Mouse (Mus musculus): Measurements from ENCODE around the gene Msrb2. TPM values are rescaled to one million over a fixed set of nuclear protein-coding genes. Genes with fewer than 3 reads are reported as not detected.

Msrb2 gene
- polyA plus RNA-seq, 1 experiment from 2014 or later = 24.6 TPM

GRCm38 (mm10) chr2:19382206-19382605 is 11.0 kb downstream of the Msrb2 start:
- no peak for ATAC-seq (ENCODE audit: insufficient number of reproducible peaks, low FRiP score, low TSS enrichment, low read depth)
- Histone ChIP-seq H3K36me3 (ENCODE audit: control insufficient read depth, insufficient read depth, low read length) (no peaks in the 10 kb centered on the region), H3K9ac (ENCODE audit: low read length) (no peak overlapping the region), H3K27ac (replicated peaks; ENCODE audit: low read depth, low read length) (no peak overlapping the region), H3K27me3 (ENCODE audit: control insufficient read depth, insufficient read depth, low read length) (no peaks in the 10 kb centered on the region), H3K4me1 (ENCODE audit: control insufficient read depth, insufficient read depth, low read length) (no peaks in the 10 kb centered on the region), H3K4me2 (ENCODE audit: low read depth, severe bottlenecking) (no peak overlapping the region), H3K9me3 (ENCODE audit: control insufficient read depth, low read length) (no peaks in the 10 kb centered on the region), H3K4me3 (ENCODE audit: low read depth, low read length) (no peak overlapping the region)
- 70% methylated on average over 1 of the region's 1 CpGs for WGBS
- DNase-seq (ENCODE audit: low spot score) = no peak

DNA sequence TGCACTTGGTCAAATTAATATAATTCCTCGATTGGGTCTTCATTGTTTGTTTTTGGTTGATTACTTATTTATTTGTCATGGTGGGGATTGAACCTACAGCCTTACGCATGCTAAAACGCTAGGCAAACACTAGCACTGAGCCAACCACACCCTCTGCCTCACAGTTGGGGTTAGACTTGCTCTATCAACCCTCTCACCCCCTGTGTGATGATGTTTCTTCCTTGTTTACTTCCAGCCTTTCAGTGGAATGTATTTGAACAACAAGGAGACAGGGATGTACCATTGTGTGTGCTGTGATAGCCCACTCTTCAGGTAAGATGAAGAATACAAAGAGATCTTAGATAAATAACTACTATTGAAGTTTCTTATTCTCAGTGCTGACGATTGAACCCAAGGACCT is 11.8 kb downstream of the Msrb2 start:
- Histone ChIP-seq H3K27me3 (ENCODE audit: control insufficient read depth, insufficient read depth, low read length) (no peaks in the 10 kb centered on the region), H3K27ac (replicated peaks; ENCODE audit: low read depth, low read length) (no peak overlapping the region), H3K9me3 (ENCODE audit: control insufficient read depth, low read length) (no peaks in the 10 kb centered on the region), H3K36me3 (ENCODE audit: control insufficient read depth, insufficient read depth, low read length) (no peaks in the 10 kb centered on the region), H3K9ac (ENCODE audit: low read length) (no peak overlapping the region), H3K4me3 (ENCODE audit: low read depth, low read length) (no peak overlapping the region), H3K4me2 (ENCODE audit: low read depth, severe bottlenecking) (no peak overlapping the region), H3K4me1 (ENCODE audit: control insufficient read depth, insufficient read depth, low read length) (no peaks in the 10 kb centered on the region)
- DNase-seq (ENCODE audit: low spot score) (no peak), ATAC-seq (ENCODE audit: insufficient number of reproducible peaks, low FRiP score, low TSS enrichment, low read depth) (no peak)
- 65% methylated on average over 4 of the region's 4 CpGs for WGBS

DNA sequence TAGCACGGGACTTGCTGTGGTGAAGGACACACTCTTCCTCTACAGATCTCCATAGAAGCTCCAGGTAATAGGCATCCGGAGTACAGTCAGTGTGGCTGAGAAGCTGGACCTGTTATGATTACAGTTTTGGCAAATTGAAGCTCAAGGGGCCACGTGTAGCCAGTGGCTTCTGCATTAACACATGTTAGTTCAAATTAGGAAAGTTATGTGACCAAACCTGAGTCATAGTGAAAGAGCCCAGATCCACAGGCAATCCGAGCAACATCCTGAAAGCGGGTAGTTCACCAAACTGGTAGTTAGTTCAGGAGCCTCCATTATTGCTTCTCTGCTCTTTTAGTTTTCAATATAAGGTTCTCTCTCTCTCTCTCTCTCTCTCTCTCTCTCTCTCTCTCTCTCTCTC is 14.5 kb downstream of the Msrb2 start:
- H3K36me3 ChIP-seq (ENCODE audit: control insufficient read depth, insufficient read depth, low read length) = no peaks in the 10 kb centered on the region
- no peak for ATAC-seq (ENCODE audit: insufficient number of reproducible peaks, low FRiP score, low TSS enrichment, low read depth)
- H3K9me3 ChIP-seq (ENCODE audit: control insufficient read depth, low read length) = no peaks in the 10 kb centered on the region
- H3K27ac ChIP-seq (replicated peaks; ENCODE audit: low read depth, low read length) = no peak overlapping the region
- H3K4me2 ChIP-seq (ENCODE audit: low read depth, severe bottlenecking) = no peak overlapping the region
- WGBS = 88% methylated on average over 5 of the region's 5 CpGs
- H3K27me3 ChIP-seq (ENCODE audit: control insufficient read depth, insufficient read depth, low read length) = no peaks in the 10 kb centered on the region
- no peak overlapping the region for H3K4me3 ChIP-seq (ENCODE audit: low read depth, low read length)
- H3K4me1 ChIP-seq (ENCODE audit: control insufficient read depth, insufficient read depth, low read length) = no peaks in the 10 kb centered on the region
- DNase-seq (ENCODE audit: low spot score) = no peak
- H3K9ac ChIP-seq (ENCODE audit: low read length) = no peak overlapping the region

GRCm38 (mm10) chr2:19388329-19389103 is 17.3 kb downstream of the Msrb2 start:
- no peaks in the 10 kb centered on the region for H3K9me3 ChIP-seq (ENCODE audit: control insufficient read depth, low read length)
- H3K36me3 ChIP-seq (ENCODE audit: control insufficient read depth, insufficient read depth, low read length) = no peaks in the 10 kb centered on the region
- H3K27ac ChIP-seq (replicated peaks; ENCODE audit: low read depth, low read length) = no peak overlapping the region
- H3K27me3 ChIP-seq (ENCODE audit: control insufficient read depth, insufficient read depth, low read length) = no peaks in the 10 kb centered on the region
- H3K4me1 ChIP-seq (ENCODE audit: control insufficient read depth, insufficient read depth, low read length) = no peaks in the 10 kb centered on the region
- H3K9ac ChIP-seq (ENCODE audit: low read length) = no peak overlapping the region
- H3K4me2 ChIP-seq (ENCODE audit: low read depth, severe bottlenecking) = no peak overlapping the region
- no peak for ATAC-seq (ENCODE audit: insufficient number of reproducible peaks, low FRiP score, low TSS enrichment, low read depth)
- 89% methylated on average over 12 of the region's 12 CpGs for WGBS
- DNase-seq (ENCODE audit: low spot score) = no peak
- H3K4me3 ChIP-seq (ENCODE audit: low read depth, low read length) = no peak overlapping the region

GRCm38 (mm10) chr2:19390411-19391143 is 19.3 kb downstream of the Msrb2 start:
- 64% methylated on average over 7 of the region's 7 CpGs for WGBS
- Histone ChIP-seq H3K4me3 (ENCODE audit: low read depth, low read length) (no peak overlapping the region), H3K9ac (ENCODE audit: low read length) (no peak overlapping the region), H3K4me2 (ENCODE audit: low read depth, severe bottlenecking) (no peak overlapping the region), H3K27me3 (ENCODE audit: control insufficient read depth, insufficient read depth, low read length) (no peaks in the 10 kb centered on the region), H3K27ac (replicated peaks; ENCODE audit: low read depth, low read length) (no peak overlapping the region), H3K9me3 (ENCODE audit: control insufficient read depth, low read length) (no peaks in the 10 kb centered on the region), H3K36me3 (ENCODE audit: control insufficient read depth, insufficient read depth, low read length) (no peaks in the 10 kb centered on the region), H3K4me1 (ENCODE audit: control insufficient read depth, insufficient read depth, low read length) (no peaks in the 10 kb centered on the region)
- DNase-seq (ENCODE audit: low spot score) = no peak
- no peak for ATAC-seq (ENCODE audit: insufficient number of reproducible peaks, low FRiP score, low TSS enrichment, low read depth)

DNA sequence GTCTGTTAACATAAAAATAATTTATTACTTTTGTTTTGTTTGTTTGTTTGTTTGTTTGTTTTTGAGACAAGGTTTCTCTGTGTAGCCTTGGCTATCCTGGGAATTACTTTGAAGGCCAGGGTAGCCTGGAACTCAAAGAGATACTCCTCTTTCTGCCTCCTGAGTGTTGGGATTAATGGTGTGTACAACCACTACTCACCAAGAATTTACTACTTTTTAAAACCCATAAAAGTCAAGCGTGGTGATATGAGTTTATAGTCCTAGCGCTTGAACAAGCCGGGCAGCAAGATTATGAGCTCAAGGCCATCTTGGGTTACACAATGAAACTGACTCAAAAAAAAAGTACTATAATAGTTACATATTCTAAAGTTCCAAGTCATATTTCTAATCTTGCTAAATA is 20.4 kb downstream of the Msrb2 start:
- Histone ChIP-seq H3K4me3 (ENCODE audit: low read depth, low read length) (no peak overlapping the region), H3K4me2 (ENCODE audit: low read depth, severe bottlenecking) (no peak overlapping the region), H3K4me1 (ENCODE audit: control insufficient read depth, insufficient read depth, low read length) (no peaks in the 10 kb centered on the region), H3K36me3 (ENCODE audit: control insufficient read depth, insufficient read depth, low read length) (no peaks in the 10 kb centered on the region), H3K9ac (ENCODE audit: low read length) (no peak overlapping the region), H3K9me3 (ENCODE audit: control insufficient read depth, low read length) (no peaks in the 10 kb centered on the region), H3K27me3 (ENCODE audit: control insufficient read depth, insufficient read depth, low read length) (no peaks in the 10 kb centered on the region), H3K27ac (replicated peaks; ENCODE audit: low read depth, low read length) (no peak overlapping the region)
- ATAC-seq (ENCODE audit: insufficient number of reproducible peaks, low FRiP score, low TSS enrichment, low read depth) = no peak
- 68% methylated on average over 3 of the region's 3 CpGs for WGBS
- DNase-seq (ENCODE audit: low spot score) = no peak

GRCm38 (mm10) chr2:19392793-19393192 is 21.6 kb downstream of the Msrb2 start:
- H3K27me3 ChIP-seq (ENCODE audit: control insufficient read depth, insufficient read depth, low read length) = no peaks in the 10 kb centered on the region
- 37% methylated on average over 2 of the region's 2 CpGs for WGBS

DNA sequence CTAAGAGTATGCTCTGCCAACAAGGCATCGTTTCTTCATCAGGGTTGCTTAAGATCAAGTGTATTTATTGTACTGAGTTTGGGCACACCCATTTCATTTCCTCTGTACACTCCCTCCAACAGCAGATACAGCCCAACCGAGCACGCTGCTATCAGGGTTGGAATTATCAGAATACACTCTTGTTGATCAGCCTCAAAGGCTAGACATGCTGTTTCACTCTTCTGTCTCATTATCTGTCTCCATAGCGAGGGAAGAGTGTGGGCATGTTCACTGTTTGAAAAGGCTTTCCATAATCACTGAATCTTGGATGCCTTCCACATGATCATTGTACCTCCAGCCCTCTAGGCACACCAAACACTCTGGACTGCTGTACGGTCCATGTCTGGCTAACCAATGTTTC is 34.2 kb downstream of the Msrb2 start:
- Histone ChIP-seq H3K9me3 (ENCODE audit: control insufficient read depth, low read length) (no peaks in the 10 kb centered on the region), H3K4me3 (ENCODE audit: low read depth, low read length) (no peak overlapping the region), H3K27me3 (ENCODE audit: control insufficient read depth, insufficient read depth, low read length) (no peaks in the 10 kb centered on the region), H3K36me3 (ENCODE audit: control insufficient read depth, insufficient read depth, low read length) (no peaks in the 10 kb centered on the region), H3K4me1 (ENCODE audit: control insufficient read depth, insufficient read depth, low read length) (peaks cover 3% of the 10 kb centered on the region; the same call in 1 of the 2 replicates), H3K27ac (replicated peaks; ENCODE audit: low read depth, low read length) (no peak overlapping the region), H3K9ac (ENCODE audit: low read length) (no peak overlapping the region), H3K4me2 (ENCODE audit: low read depth, severe bottlenecking) (no peak overlapping the region)
- ATAC-seq (ENCODE audit: insufficient number of reproducible peaks, low FRiP score, low TSS enrichment, low read depth) = no peak
- DNase-seq (ENCODE audit: low spot score) = no peak
- WGBS = 89% methylated on average over 5 of the region's 5 CpGs

More at GRCm38 (mm10) chr2:19392793-19393192, 21.6 kb downstream of the Msrb2 start:
- Histone ChIP-seq H3K4me3 (ENCODE audit: low read depth, low read length) (no peak overlapping the region), H3K9ac (ENCODE audit: low read length) (no peak overlapping the region), H3K9me3 (ENCODE audit: control insufficient read depth, low read length) (no peaks in the 10 kb centered on the region), H3K4me1 (ENCODE audit: control insufficient read depth, insufficient read depth, low read length) (no peaks in the 10 kb centered on the region), H3K36me3 (ENCODE audit: control insufficient read depth, insufficient read depth, low read length) (no peaks in the 10 kb centered on the region), H3K27ac (replicated peaks; ENCODE audit: low read depth, low read length) (no peak overlapping the region), H3K4me2 (ENCODE audit: low read depth, severe bottlenecking) (no peak overlapping the region)
- no peak for DNase-seq (ENCODE audit: low spot score)
- no peak for ATAC-seq (ENCODE audit: insufficient number of reproducible peaks, low FRiP score, low TSS enrichment, low read depth)
